Mouse (Mus musculus): ENCODE results near the gene Abcb9. TPM values are rescaled to one million over a fixed set of nuclear protein-coding genes. Genes with fewer than 3 reads are reported as not detected.

Gene Abcb9
- polyA plus RNA-seq, 1 experiment from 2014 or later, result 10.9 TPM

DNA sequence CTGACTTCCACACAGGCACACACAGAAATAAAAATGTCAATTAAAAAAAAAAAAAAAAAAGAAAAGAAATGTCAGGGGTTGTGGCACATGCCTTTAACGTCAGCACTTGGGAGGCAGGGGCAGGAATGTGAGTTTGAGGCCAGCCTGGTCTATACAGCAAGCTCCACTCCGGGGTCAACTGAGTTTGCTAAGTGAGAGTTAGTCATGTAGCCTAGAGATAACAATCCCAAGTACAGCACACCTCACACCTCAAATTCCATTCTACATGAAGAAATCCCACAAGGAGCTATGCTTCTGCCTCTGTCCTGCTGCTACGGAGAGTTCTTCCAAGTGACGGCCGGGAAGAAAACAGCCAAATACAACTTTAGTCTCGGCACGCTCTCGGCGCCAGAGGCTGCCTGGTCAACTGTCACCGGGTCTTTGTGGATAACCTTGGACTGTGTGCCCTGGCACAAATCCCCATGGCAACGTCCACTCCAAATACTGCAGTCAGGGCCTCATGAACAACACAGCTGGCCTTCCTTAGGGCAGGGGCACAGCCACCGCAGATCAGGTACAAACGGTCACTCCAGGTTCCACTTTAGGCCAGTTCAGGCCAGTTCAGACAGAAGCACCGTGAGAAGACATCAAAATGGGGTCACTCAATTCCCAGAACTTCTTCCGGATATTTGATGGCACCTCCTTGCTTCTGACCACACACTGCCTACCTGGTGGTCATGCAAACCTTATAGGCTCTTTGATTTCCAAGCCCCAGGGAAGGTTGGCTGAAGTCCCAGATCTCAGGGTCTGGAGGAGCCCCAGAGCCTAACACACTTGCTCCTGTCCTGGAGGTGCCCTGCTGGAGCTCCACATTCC is 69.8 kb downstream of the Abcb9 start:
- WGBS, result 78% methylated on average over 15 of the region's 15 CpGs
- no peak overlapping the region; the same call in 1 of the 2 replicates for H3K9ac ChIP-seq (replicated peaks)
- H3K4me1 ChIP-seq, result peaks cover 67% of the 10 kb centered on the region
- H3K9me3 ChIP-seq, result no peaks in the 10 kb centered on the region
- H3K4me2 ChIP-seq (replicated peaks), result 0 out of 2 replicates have a peak overlapping the region, but pooled peaks have one; percentile 2
- no peak for ATAC-seq (replicated peaks)
- no peaks in the 10 kb centered on the region for H3K27me3 ChIP-seq
- peak overlapping the region; percentile 95 for H3K27ac ChIP-seq (replicated peaks)
- no peaks in the 10 kb centered on the region for H3K36me3 ChIP-seq
- no peak overlapping the region for H3K4me3 ChIP-seq

DNA sequence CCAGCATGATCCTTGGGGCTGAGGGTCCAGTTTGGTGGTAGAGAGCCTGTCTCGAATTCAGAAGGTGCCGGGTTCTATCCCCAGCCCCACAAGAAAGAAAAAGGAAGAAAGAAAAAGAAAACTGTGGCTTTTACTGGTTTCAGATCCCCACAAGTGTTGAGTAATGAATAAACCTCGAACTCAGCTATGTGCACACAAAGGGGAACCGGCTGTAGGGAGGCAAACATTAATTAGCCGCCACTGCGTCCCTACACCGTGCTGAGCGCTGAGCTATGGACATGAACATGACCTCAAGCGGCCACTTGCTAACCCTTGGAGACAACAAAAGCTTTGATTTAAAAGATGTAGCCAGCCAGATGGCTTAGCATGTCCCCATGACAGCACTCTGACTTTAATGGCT is 70.5 kb downstream of the Abcb9 start:
- Histone ChIP-seq H3K9ac (replicated peaks) (no peak overlapping the region; the same call in 1 of the 2 replicates), H3K4me1 (peaks cover 67% of the 10 kb centered on the region), H3K9me3 (no peaks in the 10 kb centered on the region), H3K4me2 (replicated peaks) (no peak overlapping the region), H3K36me3 (no peaks in the 10 kb centered on the region), H3K4me3 (no peak overlapping the region), H3K27ac (replicated peaks) (peak overlapping the region; percentile 95; the same call in 1 of the 2 replicates), H3K27me3 (no peaks in the 10 kb centered on the region)
- no peak for ATAC-seq (replicated peaks)
- WGBS, result 32% methylated on average over 9 of the region's 9 CpGs

DNA sequence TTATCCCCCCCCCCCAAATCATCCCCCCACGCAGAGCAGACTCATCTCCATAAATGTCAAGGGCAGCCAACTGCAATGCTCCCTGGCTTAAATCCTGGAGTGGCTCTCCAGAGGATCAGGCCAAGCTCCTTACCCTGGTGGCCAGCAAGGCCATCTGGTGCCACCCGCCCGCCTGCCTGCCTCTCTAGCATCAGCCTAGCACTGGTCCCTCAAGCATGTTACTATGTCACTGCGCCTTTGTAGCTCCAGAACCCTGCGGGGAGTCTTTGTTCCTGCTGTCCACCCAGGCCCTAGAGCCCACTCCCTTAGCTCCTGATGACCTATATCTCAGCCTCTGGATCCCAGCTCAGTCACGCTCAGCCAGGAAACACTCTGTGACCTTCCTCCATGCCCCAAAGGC is 70.9 kb downstream of the Abcb9 start:
- Histone ChIP-seq H3K4me3 (no peak overlapping the region), H3K27me3 (no peaks in the 10 kb centered on the region), H3K27ac (replicated peaks) (peak overlapping the region; percentile 95), H3K4me2 (replicated peaks) (no peak overlapping the region), H3K9me3 (no peaks in the 10 kb centered on the region), H3K4me1 (peaks cover 67% of the 10 kb centered on the region), H3K9ac (replicated peaks) (no peak overlapping the region), H3K36me3 (no peaks in the 10 kb centered on the region)
- ATAC-seq (replicated peaks), result no peak
- 65% methylated on average over 6 of the region's 6 CpGs for WGBS

DNA sequence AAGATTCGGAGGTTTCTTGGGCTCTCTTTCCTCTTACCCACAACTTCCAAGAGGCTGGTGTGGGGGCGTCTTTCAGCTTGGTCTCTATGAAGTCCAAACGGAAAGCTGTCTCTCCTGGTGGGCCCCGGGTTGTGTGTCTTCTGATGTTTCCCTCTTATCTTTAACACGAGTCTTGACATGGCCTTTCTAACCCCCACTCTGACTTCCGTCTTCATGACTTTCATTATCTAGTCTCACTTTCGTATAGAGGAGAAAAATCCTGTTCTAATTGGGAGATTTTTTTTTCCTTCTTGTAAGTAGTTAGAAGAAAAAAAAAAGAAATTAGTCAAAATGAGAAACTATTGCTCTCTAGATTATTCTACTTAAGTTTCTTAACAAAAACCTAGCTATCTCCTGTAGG is 73.2 kb downstream of the Abcb9 start:
- WGBS, result 83% methylated on average over 7 of the region's 7 CpGs
- H3K36me3 ChIP-seq, result no peaks in the 10 kb centered on the region
- H3K4me3 ChIP-seq, result no peak overlapping the region
- no peaks in the 10 kb centered on the region for H3K9me3 ChIP-seq
- H3K27ac ChIP-seq (replicated peaks), result no peak overlapping the region
- ATAC-seq (replicated peaks), result no peak
- H3K27me3 ChIP-seq, result no peaks in the 10 kb centered on the region
- H3K4me1 ChIP-seq, result peaks cover 66% of the 10 kb centered on the region
- no peak overlapping the region for H3K4me2 ChIP-seq (replicated peaks)
- H3K9ac ChIP-seq (replicated peaks), result no peak overlapping the region

DNA sequence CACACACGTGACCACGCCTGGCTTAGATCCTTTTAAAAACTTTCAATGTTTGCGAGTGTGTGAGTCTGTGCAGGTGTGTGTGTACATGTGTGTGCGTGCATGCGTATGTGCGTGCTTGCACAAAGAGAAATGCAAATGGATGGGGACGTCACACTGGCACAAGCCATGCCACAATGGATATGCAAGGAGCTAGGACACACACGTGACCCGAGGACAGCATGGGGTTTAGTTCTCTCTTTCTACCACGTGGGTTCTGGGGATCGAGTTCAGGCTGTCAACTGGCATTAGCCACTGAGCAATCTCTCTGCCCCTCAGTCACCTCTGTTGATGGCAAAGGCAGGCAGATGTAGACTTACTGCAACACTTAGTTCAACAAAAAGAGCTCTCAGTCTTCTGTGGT is 73.9 kb downstream of the Abcb9 start:
- no peak for ATAC-seq (replicated peaks)

DNA sequence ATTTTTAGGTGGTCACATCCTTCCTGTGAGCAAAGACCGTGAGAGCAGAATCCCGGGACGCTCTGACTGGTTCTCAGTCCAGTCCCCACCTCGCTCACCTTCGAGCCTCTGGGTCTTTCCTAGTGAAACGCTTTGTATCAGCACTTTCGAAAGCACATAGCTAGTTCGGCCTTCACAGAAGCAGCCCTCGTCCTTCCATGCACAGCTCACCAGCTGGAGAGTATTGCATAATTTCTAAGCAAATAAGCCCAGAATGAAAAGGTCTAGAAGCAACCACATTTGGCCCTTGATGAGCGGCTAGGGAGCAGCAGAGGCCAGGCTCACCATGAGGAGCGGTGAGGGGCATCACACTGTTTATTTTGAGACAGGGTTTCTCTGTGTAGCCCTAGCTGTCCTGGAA is 74.5 kb downstream of the Abcb9 start:
- Histone ChIP-seq H3K36me3 (no peaks in the 10 kb centered on the region), H3K4me2 (replicated peaks) (no peak overlapping the region), H3K9me3 (no peaks in the 10 kb centered on the region), H3K4me3 (no peak overlapping the region), H3K4me1 (peaks cover 66% of the 10 kb centered on the region), H3K27me3 (no peaks in the 10 kb centered on the region), H3K9ac (replicated peaks) (no peak overlapping the region), H3K27ac (replicated peaks) (no peak overlapping the region)
- no peak for ATAC-seq (replicated peaks)
- WGBS, result 91% methylated on average over 11 of the region's 11 CpGs

More for the DNA sequence above, 73.9 kb downstream of the Abcb9 start:
- Histone ChIP-seq H3K9ac (replicated peaks) (no peak overlapping the region), H3K27me3 (no peaks in the 10 kb centered on the region), H3K9me3 (no peaks in the 10 kb centered on the region), H3K36me3 (no peaks in the 10 kb centered on the region), H3K4me3 (no peak overlapping the region), H3K27ac (replicated peaks) (no peak overlapping the region), H3K4me2 (replicated peaks) (no peak overlapping the region), H3K4me1 (peaks cover 66% of the 10 kb centered on the region)
- WGBS, result 85% methylated on average over 11 of the region's 11 CpGs

- peak overlapping the region; percentile 44 for H3K27ac ChIP-seq (replicated peaks)
- no peak overlapping the region for H3K9ac ChIP-seq (replicated peaks)
- WGBS, result 63% methylated on average over 12 of the region's 12 CpGs
- no peaks in the 10 kb centered on the region for H3K9me3 ChIP-seq
- H3K36me3 ChIP-seq, result no peaks in the 10 kb centered on the region
- H3K27me3 ChIP-seq, result no peaks in the 10 kb centered on the region
- H3K4me3 ChIP-seq, result no peak overlapping the region
- peak; percentile 31; the same call in 1 of the 2 replicates for ATAC-seq (replicated peaks)
- H3K4me2 ChIP-seq (replicated peaks), result no peak overlapping the region
- peaks cover 61% of the 10 kb centered on the region for H3K4me1 ChIP-seq
Observed at GRCm38 (mm10) chr5:124019348-124020216, 76.0 kb downstream of the Abcb9 start.

DNA sequence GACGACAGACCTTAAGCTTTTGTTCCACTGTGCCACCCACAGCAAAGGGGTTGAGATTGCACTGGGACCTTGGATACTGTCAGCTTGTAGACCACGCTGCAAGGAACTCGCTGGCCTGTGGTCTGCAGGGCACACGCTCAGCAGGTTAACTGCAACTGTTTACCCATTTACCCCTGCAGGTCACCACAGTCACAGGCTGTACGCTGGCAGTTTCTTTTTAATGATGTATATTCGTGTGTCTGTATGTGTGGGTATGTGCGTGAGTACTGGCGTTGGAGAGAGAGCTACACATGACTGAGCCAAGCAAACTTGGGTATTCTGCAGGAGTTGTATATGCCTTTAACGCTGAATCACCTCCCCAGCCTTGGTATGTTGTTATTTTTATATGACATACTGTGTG is 76.9 kb downstream of the Abcb9 start:
- H3K9me3 ChIP-seq, result no peaks in the 10 kb centered on the region
- 88% methylated on average over 9 of the region's 9 CpGs for WGBS
- no peak for ATAC-seq (replicated peaks)
- no peak overlapping the region for H3K9ac ChIP-seq (replicated peaks)
- peaks cover 63% of the 10 kb centered on the region for H3K4me1 ChIP-seq
- H3K4me2 ChIP-seq (replicated peaks), result no peak overlapping the region
- H3K27me3 ChIP-seq, result no peaks in the 10 kb centered on the region
- no peaks in the 10 kb centered on the region for H3K36me3 ChIP-seq
- H3K27ac ChIP-seq (replicated peaks), result peak overlapping the region; percentile 36
- no peak overlapping the region for H3K4me3 ChIP-seq

DNA sequence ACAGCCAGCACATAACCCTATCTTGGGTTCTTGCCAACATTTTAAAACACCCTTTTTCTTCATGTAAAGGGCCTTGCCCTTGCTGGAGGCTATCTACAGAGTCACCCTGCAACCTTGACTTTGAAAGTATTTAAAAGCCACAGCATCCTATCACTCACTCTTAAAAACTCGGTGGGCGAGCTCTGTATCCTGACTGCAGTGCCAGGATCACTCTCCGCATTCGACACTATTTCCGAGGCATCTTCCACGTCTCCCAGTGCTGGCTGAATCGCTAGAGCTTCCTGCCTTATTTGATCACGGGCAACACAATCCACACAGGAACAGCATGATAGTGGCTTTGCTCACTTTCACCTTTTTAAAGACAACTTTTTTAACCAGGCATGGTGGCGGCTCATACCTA is 77.7 kb downstream of the Abcb9 start:
- no peaks in the 10 kb centered on the region for H3K9me3 ChIP-seq
- no peaks in the 10 kb centered on the region for H3K36me3 ChIP-seq
- H3K4me3 ChIP-seq, result no peak overlapping the region
- ATAC-seq (replicated peaks), result no peak
- WGBS, result 71% methylated on average over 9 of the region's 9 CpGs
- no peaks in the 10 kb centered on the region for H3K27me3 ChIP-seq
- H3K27ac ChIP-seq (replicated peaks), result no peak overlapping the region
- no peak overlapping the region for H3K9ac ChIP-seq (replicated peaks)
- H3K4me1 ChIP-seq, result peaks cover 68% of the 10 kb centered on the region
- H3K4me2 ChIP-seq (replicated peaks), result no peak overlapping the region

DNA sequence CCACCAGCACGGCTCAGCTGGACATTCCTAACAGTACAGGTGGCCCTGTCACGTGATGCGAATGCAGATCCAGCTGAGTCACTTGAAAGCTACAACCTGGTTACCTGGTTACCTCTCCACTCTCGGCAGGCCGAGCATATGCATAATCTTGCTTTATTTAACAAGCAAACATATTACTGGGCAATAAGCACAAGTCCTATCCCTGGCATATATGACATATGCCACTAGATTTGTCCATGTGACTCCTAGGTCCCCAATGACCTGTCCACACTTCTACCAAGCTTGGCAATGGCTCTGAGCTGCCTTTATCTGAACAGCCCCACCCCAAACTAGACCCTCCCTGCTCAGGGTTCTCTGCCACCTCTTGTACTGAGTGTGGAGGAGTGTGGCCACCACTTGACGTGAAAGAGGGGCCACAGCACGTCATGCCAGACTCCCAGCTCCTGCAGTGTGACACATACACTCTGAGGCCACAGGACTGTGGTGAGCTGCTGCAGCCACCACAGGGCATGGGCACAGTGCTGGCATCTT is 79.2 kb downstream of the Abcb9 start:
- no peak overlapping the region for H3K4me2 ChIP-seq (replicated peaks)
- H3K9me3 ChIP-seq, result no peaks in the 10 kb centered on the region
- H3K27me3 ChIP-seq, result no peaks in the 10 kb centered on the region
- H3K4me1 ChIP-seq, result peaks cover 83% of the 10 kb centered on the region
- no peaks in the 10 kb centered on the region for H3K36me3 ChIP-seq
- 83% methylated on average over 7 of the region's 7 CpGs for WGBS
- ATAC-seq (replicated peaks), result no peak
- H3K27ac ChIP-seq (replicated peaks), result no peak overlapping the region
- H3K4me3 ChIP-seq, result no peak overlapping the region
- no peak overlapping the region for H3K9ac ChIP-seq (replicated peaks)

GRCm38 (mm10) chr5:124015727-124016126 is 79.9 kb downstream of the Abcb9 start:
- Histone ChIP-seq H3K27ac (replicated peaks) (no peak overlapping the region), H3K4me1 (peaks cover 90% of the 10 kb centered on the region), H3K9me3 (no peaks in the 10 kb centered on the region), H3K27me3 (no peaks in the 10 kb centered on the region), H3K4me2 (replicated peaks) (no peak overlapping the region), H3K9ac (replicated peaks) (no peak overlapping the region), H3K36me3 (no peaks in the 10 kb centered on the region), H3K4me3 (no peak overlapping the region)
- 81% methylated on average over 2 of the region's 2 CpGs for WGBS
- ATAC-seq (replicated peaks), result no peak

DNA sequence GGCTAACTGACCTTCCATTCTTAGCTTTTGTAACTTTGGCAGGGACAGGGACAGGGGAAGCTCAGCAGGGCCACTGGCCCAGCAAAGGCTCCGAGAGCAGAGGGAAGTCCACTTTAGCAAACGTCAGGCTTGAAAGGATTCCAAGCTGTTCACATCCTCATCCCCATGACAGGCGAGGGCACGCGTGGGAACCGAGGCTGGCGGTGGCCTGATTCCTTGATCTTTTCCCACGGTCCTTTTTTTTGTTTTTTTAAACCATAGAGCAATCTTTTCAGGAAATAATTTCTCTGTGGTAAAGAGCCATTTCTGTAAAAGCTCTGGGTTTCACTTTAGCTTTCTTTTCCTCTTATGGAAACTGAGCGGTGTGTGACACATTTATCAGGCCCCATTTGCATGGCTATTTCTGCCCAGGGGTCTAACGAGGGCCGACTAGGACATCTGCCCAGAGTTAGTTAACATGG is 80.8 kb downstream of the Abcb9 start:
- Histone ChIP-seq H3K4me1 (peaks cover 88% of the 10 kb centered on the region), H3K4me2 (replicated peaks) (0 out of 2 replicates have a peak overlapping the region, but pooled peaks have one; percentile 7), H3K9me3 (no peaks in the 10 kb centered on the region), H3K27me3 (no peaks in the 10 kb centered on the region), H3K4me3 (no peak overlapping the region), H3K36me3 (0 out of 2 replicates have a peak, but pooled peaks cover 7% of the 10 kb centered on the region), H3K27ac (replicated peaks) (peak overlapping the region; percentile 62), H3K9ac (replicated peaks) (no peak overlapping the region)
- 11% methylated on average over 11 of the region's 11 CpGs for WGBS
- ATAC-seq (replicated peaks), result no peak

Data from forebrain, embryonic 15.5 days (tissue).